Mouse (Mus musculus) heart, postnatal 36 days (tissue): ENCODE data around the gene Mgarp. TPM values are rescaled to one million over a fixed set of nuclear protein-coding genes. Genes with fewer than 3 reads are reported as not detected.
"Not testable (repeated sequence)": the region's sequence is repeated elsewhere in the genome, so short reads cannot be mapped to it uniquely, and the experiment has no call there.

Experiments used
- DNase-seq, 2 experiments: peaks; one replicate each; pipeline ENCODE4 v3.0.0; 2021 to 2022
- intact Hi-C: fragments of 180-260 bp; cut with DNase I; formaldehyde crosslinking; loops from one replicate; pipeline ENCODE4 v1.15.1; 2025
- total RNA-seq, 2 experiments: library from RNA; stranded (reverse); gene quantifications; 2 replicates each; pipeline ENCODE4 v1.2.3; 2021

Gene Mgarp
- total RNA-seq, 2 experiments from 2014 or later, result 0.33 TPM; not detected in 1

GRCm38 (mm10) chr3:51398667-51399066, 2.1 kb upstream of the Mgarp start:
- intact Hi-C loops, result no loop called here
- DNase-seq, result no peak

GRCm38 (mm10) chr3:51397700-51398299, 1.3 kb upstream of the Mgarp start:
- intact Hi-C loops, result no loop called here
- no peak for DNase-seq

- no peak for DNase-seq
- intact Hi-C loops, result loop anchor here (1.0 kb wide), 1 partner anchor 17 kb away; no protein-coding TSS in a partner anchor
Measured at GRCm38 (mm10) chr3:51395461-51396145, 935 bp downstream of the Mgarp start.

- DNase-seq, result no peak
- intact Hi-C loops, result no loop called here
Measured at GRCm38 (mm10) chr3:51394881-51395280, 1.7 kb downstream of the Mgarp start.

- no peak for DNase-seq
- intact Hi-C loops, result no loop called here
Measured at GRCm38 (mm10) chr3:51393651-51394050, 2.9 kb downstream of the Mgarp start.

- intact Hi-C loops, DNase-seq: not testable (repeated sequence)
Measured at GRCm38 (mm10) chr3:51393018-51393417, 3.5 kb downstream of the Mgarp start.

- intact Hi-C loops, result no loop called here
- no peak for DNase-seq
Measured at GRCm38 (mm10) chr3:51391591-51391990, 4.9 kb downstream of the Mgarp start.

GRCm38 (mm10) chr3:51391095-51391494, 5.4 kb downstream of the Mgarp start:
- no peak for DNase-seq

GRCm38 (mm10) chr3:51388904-51389303, 7.6 kb downstream of the Mgarp start:
- DNase-seq, result no peak
- intact Hi-C loops, result no loop called here

More at GRCm38 (mm10) chr3:51391095-51391494, 5.4 kb downstream of the Mgarp start:
- intact Hi-C loops, result no loop called here

- intact Hi-C loops, result no loop called here
Measured at GRCm38 (mm10) chr3:51387868-51388381, 8.6 kb downstream of the Mgarp start.

GRCm38 (mm10) chr3:51387134-51387451, 9.4 kb downstream of the Mgarp start:
- DNase-seq, result peak in 1 of 2 experiments; percentile 26
- intact Hi-C loops, result no loop called here

More at GRCm38 (mm10) chr3:51387868-51388381, 8.6 kb downstream of the Mgarp start:
- no peak for DNase-seq

- peak in 1 of 2 experiments; percentile 26 for DNase-seq
- intact Hi-C loops, result no loop called here
Measured at GRCm38 (mm10) chr3:51386441-51387133, 10.0 kb downstream of the Mgarp start.

GRCm38 (mm10) chr3:51383409-51383808, 13.1 kb downstream of the Mgarp start:
- DNase-seq, result no peak
- intact Hi-C loops, result no loop called here

GRCm38 (mm10) chr3:51380660-51381014, 15.9 kb downstream of the Mgarp start:
- intact Hi-C loops, result no loop called here
- no peak for DNase-seq

- intact Hi-C loops, result no loop called here
- peak; percentile 18 to 20 for DNase-seq
Measured at GRCm38 (mm10) chr3:51379786-51380659, 16.5 kb downstream of the Mgarp start.

- intact Hi-C loops, result loop anchor here (1.0 kb wide), 1 partner anchor 18 kb away; the partner anchor contains the start of gene Mgarp
- no peak for DNase-seq
Measured at GRCm38 (mm10) chr3:51378665-51378946, 17.9 kb downstream of the Mgarp start.

- no peak for DNase-seq
- intact Hi-C loops, result loop anchor here (1.0 kb wide), 1 partner anchor 18 kb away; the partner anchor contains the start of gene Mgarp
Measured at GRCm38 (mm10) chr3:51377878-51378664, 18.5 kb downstream of the Mgarp start.

- DNase-seq, result peak; percentile 54 to 66
- intact Hi-C loops, result loop anchor here (2.0 kb wide), 1 partner anchor 33 kb away; the partner anchor contains the start of gene Ndufc1
Measured at GRCm38 (mm10) chr3:51375307-51376265, 21.0 kb downstream of the Mgarp start.

GRCm38 (mm10) chr3:51373544-51373943, 23.0 kb downstream of the Mgarp start:
- intact Hi-C loops, result no loop called here
- DNase-seq, result no peak
